Mouse (Mus musculus): ENCODE results near the gene Dock1. TPM values are rescaled to one million over a fixed set of nuclear protein-coding genes. Genes with fewer than 3 reads are reported as not detected.

The Dock1 gene
- polyA plus RNA-seq, 1 experiment: 1.2 TPM

GRCm38 (mm10) chr7:134960871-134961270 is 290.4 kb downstream of the Dock1 start:
- Histone ChIP-seq H3K27me3 (replicated peaks) (no peaks in the 10 kb centered on the region), H3K4me1 (no peaks in the 10 kb centered on the region), H3K36me3 (replicated peaks; ENCODE audit: low read length) (no peaks in the 10 kb centered on the region), H3K9me3 (peaks cover 9% of the 10 kb centered on the region; the same call in 1 of the 2 replicates), H3K4me3 (replicated peaks) (no peak overlapping the region)
- TF ChIP-seq GATA1 (IDR thresholded peaks at IDR 0.05; ENCODE audit: borderline replicate concordance, low read length): no peak
- TF ChIP-seq FLI1 (IDR thresholded peaks at IDR 0.05; ENCODE audit: low read length): no peak

- Histone ChIP-seq H3K9me3 (peaks cover 9% of the 10 kb centered on the region; the same call in 1 of the 2 replicates), H3K4me3 (replicated peaks) (no peak overlapping the region), H3K36me3 (replicated peaks; ENCODE audit: low read length) (no peaks in the 10 kb centered on the region), H3K4me1 (no peaks in the 10 kb centered on the region), H3K27me3 (replicated peaks) (no peaks in the 10 kb centered on the region)
- TF ChIP-seq GATA1 (IDR thresholded peaks at IDR 0.05; ENCODE audit: borderline replicate concordance, low read length) (no peak), FLI1 (IDR thresholded peaks at IDR 0.05; ENCODE audit: low read length) (no peak)
Measured at GRCm38 (mm10) chr7:134961608-134962007, 291.2 kb downstream of the Dock1 start.

GRCm38 (mm10) chr7:134990244-134990643 is 319.8 kb downstream of the Dock1 start:
- H3K4me1 ChIP-seq: no peaks in the 10 kb centered on the region
- no peak for TF ChIP-seq FLI1 (IDR thresholded peaks at IDR 0.05; ENCODE audit: low read length)
- TF ChIP-seq GATA1 (IDR thresholded peaks at IDR 0.05; ENCODE audit: borderline replicate concordance, low read length): no peak
- H3K27me3 ChIP-seq (replicated peaks): no peaks in the 10 kb centered on the region
- H3K4me3 ChIP-seq (replicated peaks): no peak overlapping the region
- peaks cover 3% of the 10 kb centered on the region; the same call in 1 of the 2 replicates for H3K9me3 ChIP-seq
- H3K36me3 ChIP-seq (replicated peaks; ENCODE audit: low read length): peaks cover 3% of the 10 kb centered on the region

GRCm38 (mm10) chr7:134990911-134991310 is 320.5 kb downstream of the Dock1 start:
- peaks cover 3% of the 10 kb centered on the region for H3K36me3 ChIP-seq (replicated peaks; ENCODE audit: low read length)
- no peak overlapping the region for H3K4me3 ChIP-seq (replicated peaks)
- H3K27me3 ChIP-seq (replicated peaks): no peaks in the 10 kb centered on the region
- peaks cover 3% of the 10 kb centered on the region; the same call in 1 of the 2 replicates for H3K9me3 ChIP-seq
- TF ChIP-seq GATA1 (IDR thresholded peaks at IDR 0.05; ENCODE audit: borderline replicate concordance, low read length) (no peak), FLI1 (IDR thresholded peaks at IDR 0.05; ENCODE audit: low read length) (no peak)
- H3K4me1 ChIP-seq: no peaks in the 10 kb centered on the region

- Histone ChIP-seq H3K9me3 (no peaks in the 10 kb centered on the region), H3K27me3 (replicated peaks) (no peaks in the 10 kb centered on the region), H3K4me1 (no peaks in the 10 kb centered on the region), H3K4me3 (replicated peaks) (no peak overlapping the region), H3K36me3 (replicated peaks; ENCODE audit: low read length) (peaks cover 14% of the 10 kb centered on the region)
- TF ChIP-seq FLI1 (IDR thresholded peaks at IDR 0.05; ENCODE audit: low read length) (no peak), GATA1 (IDR thresholded peaks at IDR 0.05; ENCODE audit: borderline replicate concordance, low read length) (no peak)
Measured at GRCm38 (mm10) chr7:134994983-134995382, 324.5 kb downstream of the Dock1 start.

GRCm38 (mm10) chr7:135002216-135002615 is 331.8 kb downstream of the Dock1 start:
- Histone ChIP-seq H3K9me3 (no peaks in the 10 kb centered on the region), H3K4me1 (no peaks in the 10 kb centered on the region), H3K36me3 (replicated peaks; ENCODE audit: low read length) (peaks cover 24% of the 10 kb centered on the region), H3K4me3 (replicated peaks) (no peak overlapping the region), H3K27me3 (replicated peaks) (no peaks in the 10 kb centered on the region)
- TF ChIP-seq GATA1 (IDR thresholded peaks at IDR 0.05; ENCODE audit: borderline replicate concordance, low read length) (no peak), FLI1 (IDR thresholded peaks at IDR 0.05; ENCODE audit: low read length) (no peak)

GRCm38 (mm10) chr7:135002891-135003290 is 332.4 kb downstream of the Dock1 start:
- TF ChIP-seq GATA1 (IDR thresholded peaks at IDR 0.05; ENCODE audit: borderline replicate concordance, low read length) (no peak), FLI1 (IDR thresholded peaks at IDR 0.05; ENCODE audit: low read length) (no peak)
- Histone ChIP-seq H3K4me3 (replicated peaks) (no peak overlapping the region), H3K4me1 (no peaks in the 10 kb centered on the region), H3K9me3 (no peaks in the 10 kb centered on the region), H3K36me3 (replicated peaks; ENCODE audit: low read length) (peaks cover 24% of the 10 kb centered on the region), H3K27me3 (replicated peaks) (no peaks in the 10 kb centered on the region)

- no peaks in the 10 kb centered on the region for H3K4me1 ChIP-seq
- H3K4me3 ChIP-seq (replicated peaks): no peak overlapping the region
- peaks cover 9% of the 10 kb centered on the region for H3K9me3 ChIP-seq
- H3K27me3 ChIP-seq (replicated peaks): no peaks in the 10 kb centered on the region
- H3K36me3 ChIP-seq (replicated peaks; ENCODE audit: low read length): peaks cover 4% of the 10 kb centered on the region
- TF ChIP-seq GATA1 (IDR thresholded peaks at IDR 0.05; ENCODE audit: borderline replicate concordance, low read length) (no peak), FLI1 (IDR thresholded peaks at IDR 0.05; ENCODE audit: low read length) (no peak)
Measured at GRCm38 (mm10) chr7:135005964-135006560, 335.6 kb downstream of the Dock1 start.

GRCm38 (mm10) chr7:135008021-135008420 is 337.6 kb downstream of the Dock1 start:
- Histone ChIP-seq H3K27me3 (replicated peaks) (no peaks in the 10 kb centered on the region), H3K9me3 (peaks cover 9% of the 10 kb centered on the region), H3K36me3 (replicated peaks; ENCODE audit: low read length) (no peaks in the 10 kb centered on the region), H3K4me1 (no peaks in the 10 kb centered on the region), H3K4me3 (replicated peaks) (no peak overlapping the region)
- TF ChIP-seq GATA1 (IDR thresholded peaks at IDR 0.05; ENCODE audit: borderline replicate concordance, low read length) (no peak), FLI1 (IDR thresholded peaks at IDR 0.05; ENCODE audit: low read length) (no peak)

- Histone ChIP-seq H3K27me3 (replicated peaks) (no peaks in the 10 kb centered on the region), H3K4me1 (no peaks in the 10 kb centered on the region), H3K4me3 (replicated peaks) (no peak overlapping the region), H3K9me3 (peaks cover 9% of the 10 kb centered on the region), H3K36me3 (replicated peaks; ENCODE audit: low read length) (no peaks in the 10 kb centered on the region)
- no peak for TF ChIP-seq GATA1 (IDR thresholded peaks at IDR 0.05; ENCODE audit: borderline replicate concordance, low read length)
- TF ChIP-seq FLI1 (IDR thresholded peaks at IDR 0.05; ENCODE audit: low read length): no peak
Measured at GRCm38 (mm10) chr7:135010997-135011396, 340.5 kb downstream of the Dock1 start.
